Mouse (Mus musculus): Measurements from ENCODE around the gene C5ar2.

- TF ChIP-seq GATA1 (IDR thresholded peaks at IDR 0.05; ENCODE audit: borderline replicate concordance, low read length) (no peak), FLI1 (IDR thresholded peaks at IDR 0.05; ENCODE audit: low read length) (no peak)
Measured at GRCm38 (mm10) chr7:16207076-16207475, 36.9 kb downstream of the C5ar2 start.

Data from megakaryocyte, embryonic 14.5 days (primary cell).